Mouse (Mus musculus) heart, postnatal 0 days (tissue): ENCODE data around the gene Srsf2. TPM values are rescaled to one million over a fixed set of nuclear protein-coding genes. Genes with fewer than 3 reads are reported as not detected.

ENCODE experiments used
- ATAC-seq: fragments of 200-750 bp; cut with Nextera tagmentation; 2 replicates; pipeline ENCODE4 v1.8.0; 2017; ENCODE audit warnings: low read depth, moderate number of reproducible peaks, moderate library complexity; ENCODE audit not compliant: insufficient read depth
- DNase-seq: peaks from one replicate; pipeline ENCODE4 v3.0.0-alpha.2; 2016; ENCODE audit warnings: low spot score
- H3K27ac ChIP-seq: fragments of 300-500 bp; sonication (generic); 2 replicates; pipeline ENCODE4 v1.5.1; 2014; ENCODE audit warnings: low read depth, mild to moderate bottlenecking
- H3K27me3 ChIP-seq: fragments of 300-500 bp; sonication (generic); 2 replicates; pipeline ENCODE4 v1.6.1; 2014; ENCODE audit warnings: low read length, mixed read lengths; ENCODE audit not compliant: control insufficient read depth, insufficient read depth
- H3K36me3 ChIP-seq: fragments of 300-500 bp; sonication (generic); replicated peaks from 2 replicates; pipeline ENCODE4 v1.6.1; 2014; ENCODE audit warnings: low read length, mixed read lengths; ENCODE audit not compliant: control insufficient read depth, insufficient read depth
- H3K4me1 ChIP-seq: fragments of 300-500 bp; sonication (generic); 2 replicates; pipeline ENCODE4 v1.6.1; 2014; ENCODE audit warnings: antibody characterized with exemption; ENCODE audit not compliant: control insufficient read depth, insufficient read depth
- H3K4me2 ChIP-seq: fragments of 300-500 bp; sonication (generic); 2 replicates; pipeline ENCODE4 v1.6.1; 2014; ENCODE audit warnings: low read depth, mild to moderate bottlenecking, low read length, moderate library complexity
- H3K4me3 ChIP-seq: fragments of 300-500 bp; sonication (generic); 2 replicates; pipeline ENCODE4 v1.5.1; 2014; ENCODE audit warnings: low read depth, low read length
- H3K9ac ChIP-seq: fragments of 300-500 bp; sonication (generic); replicated peaks from 2 replicates; pipeline ENCODE4 v1.6.1; 2014; ENCODE audit warnings: low read depth, low read length, mixed read lengths
- H3K9me3 ChIP-seq: fragments of 300-500 bp; sonication (generic); replicated peaks from 2 replicates; pipeline ENCODE4 v1.6.1; 2016; ENCODE audit warnings: low read length; ENCODE audit not compliant: control insufficient read depth
- CTCF ChIP-seq: IDR thresholded peaks from 2 replicates; pipeline ENCODE4 v1.5.1; 2016; ENCODE audit warnings: antibody characterized with exemption, control low read depth, low read depth
- EP300 ChIP-seq: IDR thresholded peaks from 2 replicates; pipeline ENCODE4 v1.6.1; 2016; ENCODE audit warnings: antibody characterized with exemption, low read depth
- WGBS: fragments of 180-500 bp; shearing (Covaris S2); extraction: QIAGEN DNeasy Blood & Tissue Kit; methylation state at CpG from one replicate; pipeline ENCODE4 v1.1.7; 2014; 5-methylcytosine and 5-hydroxymethylcytosine counted together
- polyA plus RNA-seq: library from polyadenylated mRNA; unstranded; fragments of >200 nt; fragmentation: Nextera tagmentation; extraction: Ambion mirVana; gene quantifications from 2 replicates; pipeline ENCODE4 v1.2.1, GENCODE M21; 2015
- total RNA-seq: library from RNA; depleted of rRNA; stranded (reverse); fragments of >200 nt; gene quantifications from 2 replicates; pipeline ENCODE4 v1.2.3, GENCODE M21; 2014; ENCODE audit warnings: low replicate concordance; rRNA removed

The Srsf2 gene
- total and polyA plus RNA-seq, 2 experiments from 2014 or later = 157 to 359 TPM

DNA sequence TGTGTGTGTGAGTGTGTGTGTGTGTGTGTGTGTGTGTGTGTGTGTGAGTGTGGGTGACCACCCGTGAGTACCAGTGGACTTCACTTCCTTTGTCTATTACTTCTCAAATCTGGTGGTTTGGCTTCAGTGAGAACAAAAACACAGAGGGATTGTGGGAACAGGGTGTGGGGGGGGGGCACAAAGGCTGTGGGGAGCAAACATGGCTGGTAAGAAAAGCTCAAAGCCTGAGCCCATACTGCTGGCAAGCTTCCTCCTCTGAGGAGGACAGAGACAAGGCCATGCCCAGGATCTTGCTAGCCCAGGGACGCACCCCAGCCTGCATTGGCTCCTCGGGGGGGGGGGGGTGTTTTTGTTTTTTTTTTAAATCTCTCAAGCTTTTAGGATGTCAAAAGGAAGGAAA, 45.4 kb downstream of the Srsf2 start:
- ATAC-seq (no peak), DNase-seq (no peak)
- Histone ChIP-seq H3K9me3 (no peaks in the 10 kb centered on the region), H3K9ac (no peak overlapping the region), H3K36me3 (0 out of 2 replicates have a peak, but pooled peaks cover 4% of the 10 kb centered on the region), H3K27me3 (no peaks in the 10 kb centered on the region), H3K4me3 (no peak overlapping the region), H3K4me1 (peaks cover 8% of the 10 kb centered on the region; the same call in 1 of the 2 replicates), H3K27ac (peak overlapping the region; percentile 66), H3K4me2 (no peak overlapping the region)
- TF ChIP-seq EP300 (no peak), CTCF (no peak)
- 68% methylated on average over 3 of the region's 3 CpGs for WGBS

DNA sequence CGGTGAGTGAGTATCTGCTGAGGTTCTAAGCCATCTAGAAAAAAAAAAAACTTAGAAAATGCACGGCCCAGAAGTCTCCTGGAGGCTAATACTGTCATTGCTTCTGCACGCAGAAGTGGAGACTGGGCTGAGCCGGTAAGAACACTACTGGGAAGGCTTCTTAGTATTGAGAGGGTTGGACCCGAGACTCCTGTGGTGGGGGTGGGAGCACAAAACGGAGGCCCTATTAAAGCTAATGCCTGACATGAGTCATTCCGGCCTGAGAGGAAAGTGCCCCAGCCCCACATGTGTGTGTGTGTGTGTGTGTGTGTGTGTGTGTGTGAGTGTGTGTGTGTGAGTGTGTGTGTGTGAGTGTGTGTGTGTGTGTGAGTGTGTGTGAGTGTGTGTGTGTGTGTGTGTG, 45.8 kb downstream of the Srsf2 start:
- no peaks in the 10 kb centered on the region for H3K9me3 ChIP-seq
- ATAC-seq (peak; percentile 24; the same call in 1 of the 2 replicates), DNase-seq (peak; percentile 32)
- 0 out of 2 replicates have a peak, but pooled peaks cover 4% of the 10 kb centered on the region for H3K36me3 ChIP-seq
- H3K4me1 ChIP-seq = peaks cover 7% of the 10 kb centered on the region; the same call in 1 of the 2 replicates
- H3K4me2 ChIP-seq = no peak overlapping the region
- WGBS = 58% methylated on average over 7 of the region's 7 CpGs
- H3K9ac ChIP-seq = no peak overlapping the region
- H3K4me3 ChIP-seq = no peak overlapping the region
- H3K27me3 ChIP-seq = no peaks in the 10 kb centered on the region
- 0 out of 2 replicates have a peak overlapping the region, but pooled peaks have one; percentile 39 for H3K27ac ChIP-seq
- TF ChIP-seq CTCF (no peak), EP300 (no peak)

DNA sequence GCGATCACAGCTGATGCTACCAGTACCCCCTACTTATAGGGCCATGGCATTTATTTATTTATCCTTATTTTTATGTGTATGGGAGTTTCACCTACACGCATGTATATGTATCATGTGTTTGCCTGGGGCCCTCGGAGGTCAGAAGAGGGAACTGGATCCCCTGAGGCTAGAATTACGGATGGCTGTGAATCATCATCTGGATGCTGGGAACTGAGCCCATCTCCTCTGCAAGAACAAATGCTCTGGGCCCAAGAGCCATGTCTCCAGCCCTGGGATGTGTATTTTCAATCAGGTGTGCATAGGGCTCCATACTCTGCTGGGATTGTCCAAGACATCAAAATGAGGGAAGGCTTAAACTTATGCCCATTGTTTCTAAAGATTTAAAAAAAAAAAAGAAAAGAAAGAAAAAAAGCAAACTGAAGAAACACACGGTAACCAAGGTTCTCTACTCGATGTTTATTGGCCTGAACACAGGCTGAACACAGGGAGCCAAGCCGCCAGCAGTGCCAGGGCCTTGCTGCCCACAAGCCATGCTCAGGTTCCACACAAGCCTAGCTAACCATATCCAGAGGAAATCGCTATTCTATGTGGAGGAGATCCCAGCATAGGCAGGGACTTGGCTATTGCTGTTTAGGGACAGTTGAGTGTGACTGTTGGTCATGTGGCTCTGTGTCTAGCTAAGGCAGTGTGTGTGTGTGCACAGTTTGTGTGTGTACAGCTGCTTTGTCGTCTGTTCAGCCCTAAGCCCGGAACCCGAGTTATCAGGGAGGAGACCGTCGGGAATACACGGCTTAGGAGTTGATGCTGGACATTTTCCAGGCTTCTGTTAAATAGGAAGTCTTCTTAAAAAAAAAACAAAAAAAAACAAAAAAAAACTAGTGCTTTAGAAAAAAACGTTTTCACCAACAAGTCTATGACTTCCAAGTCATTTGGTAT, 46.5 kb downstream of the Srsf2 start:
- H3K9me3 ChIP-seq = no peaks in the 10 kb centered on the region
- 0 out of 2 replicates have a peak, but pooled peaks cover 3% of the 10 kb centered on the region for H3K4me1 ChIP-seq
- H3K36me3 ChIP-seq = 0 out of 2 replicates have a peak, but pooled peaks cover 4% of the 10 kb centered on the region
- no peak overlapping the region for H3K9ac ChIP-seq
- no peaks in the 10 kb centered on the region for H3K27me3 ChIP-seq
- WGBS = 61% methylated on average over 15 of the region's 15 CpGs
- no peak overlapping the region for H3K4me2 ChIP-seq
- ATAC-seq (peak; percentile 28; the same call in 1 of the 2 replicates), DNase-seq (peak; percentile 67)
- peak overlapping the region; percentile 65 for H3K27ac ChIP-seq
- H3K4me3 ChIP-seq = no peak overlapping the region
- TF ChIP-seq EP300 (no peak), CTCF (no peak)

GRCm38 (mm10) chr11:116802709-116803108, 50.2 kb downstream of the Srsf2 start:
- Histone ChIP-seq H3K36me3 (no peaks in the 10 kb centered on the region), H3K9ac (no peak overlapping the region), H3K9me3 (no peaks in the 10 kb centered on the region), H3K27ac (no peak overlapping the region), H3K27me3 (no peaks in the 10 kb centered on the region), H3K4me3 (no peak overlapping the region), H3K4me1 (no peaks in the 10 kb centered on the region; the same call in none of the 2 replicates), H3K4me2 (no peak overlapping the region)
- ATAC-seq = no peak
- 76% methylated on average over 5 of the region's 5 CpGs for WGBS
- no peak for DNase-seq
- no peak for TF ChIP-seq EP300

DNA sequence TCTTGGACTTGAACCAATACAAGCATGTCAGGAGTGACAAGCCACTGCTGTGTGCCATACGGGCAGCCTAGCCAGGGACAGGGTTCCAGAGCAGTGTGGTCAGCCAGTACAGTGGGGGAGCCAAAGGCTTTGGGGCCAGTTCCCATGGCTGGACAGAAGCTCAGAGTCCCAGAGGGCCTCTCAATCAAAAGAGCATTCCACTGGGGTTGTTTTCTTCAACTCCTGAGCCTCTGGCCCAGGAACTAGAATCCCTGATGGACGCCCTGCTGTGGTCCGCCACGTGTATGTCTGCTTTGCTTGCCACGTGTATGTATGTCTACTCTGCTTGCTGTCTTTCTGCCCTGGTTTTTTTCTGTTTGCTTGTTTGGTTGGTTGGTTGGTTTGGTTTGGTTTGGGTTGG, 51.8 kb downstream of the Srsf2 start:
- Histone ChIP-seq H3K9ac (no peak overlapping the region), H3K27me3 (no peaks in the 10 kb centered on the region), H3K4me2 (no peak overlapping the region), H3K27ac (no peak overlapping the region; the same call in 1 of the 2 replicates), H3K36me3 (no peaks in the 10 kb centered on the region), H3K4me3 (no peak overlapping the region), H3K4me1 (no peaks in the 10 kb centered on the region; the same call in none of the 2 replicates), H3K9me3 (no peaks in the 10 kb centered on the region)
- TF ChIP-seq EP300 (no peak), CTCF (no peak)
- DNase-seq (no peak), ATAC-seq (no peak)
- 54% methylated on average over 5 of the region's 5 CpGs for WGBS

Other genes with a start within 250 kb of the Srsf2 start
- 19.0 and 25.5 TPM in 2 replicates for gene Rhbdf2, start 226.1 kb downstream of the Srsf2 start, total RNA-seq
- 5.8 and 6.1 TPM in 2 replicates for gene Rhbdf2, start 226.1 kb downstream of the Srsf2 start, polyA plus RNA-seq
- gene Prcd, start 199.6 kb downstream of the Srsf2 start, total RNA-seq = not detected in 2 replicates
- 2.5 and 2.6 TPM in 2 replicates for gene Prcd, start 199.6 kb downstream of the Srsf2 start, polyA plus RNA-seq
- gene Cygb, start 198.8 kb downstream of the Srsf2 start, total RNA-seq = 11.4 and 38.8 TPM in 2 replicates
- gene Cygb, start 198.8 kb downstream of the Srsf2 start, polyA plus RNA-seq = 21.1 and 21.6 TPM in 2 replicates
- not detected in 2 replicates for gene St6galnac1, start 77.6 kb downstream of the Srsf2 start, total RNA-seq
- gene St6galnac1, start 77.6 kb downstream of the Srsf2 start, polyA plus RNA-seq = not detected in 2 replicates
- 6.3 and 17.9 TPM in 2 replicates for gene Mxra7, start 25.0 kb downstream of the Srsf2 start, total RNA-seq
- gene Mxra7, start 25.0 kb downstream of the Srsf2 start, polyA plus RNA-seq = 20.0 and 21.7 TPM in 2 replicates
- 39.2 and 63.2 TPM in 2 replicates for gene Mettl23, start 9.8 kb downstream of the Srsf2 start, total RNA-seq
- gene Mettl23, start 9.8 kb downstream of the Srsf2 start, polyA plus RNA-seq = 77.1 and 77.6 TPM in 2 replicates
- gene Jmjd6, start 9.6 kb downstream of the Srsf2 start, total RNA-seq = 24.8 and 29.6 TPM in 2 replicates
- gene Jmjd6, start 9.6 kb downstream of the Srsf2 start, polyA plus RNA-seq = 35.3 and 43.1 TPM in 2 replicates
- gene Mfsd11, start 654 bp downstream of the Srsf2 start, total RNA-seq = 23.2 and 46.3 TPM in 2 replicates
- gene Mfsd11, start 654 bp downstream of the Srsf2 start, polyA plus RNA-seq = 44.5 and 49.7 TPM in 2 replicates
- gene Mgat5b, start 65.8 kb upstream of the Srsf2 start, total RNA-seq = 0.04 and 0.58 TPM in 2 replicates
- gene Mgat5b, start 65.8 kb upstream of the Srsf2 start, polyA plus RNA-seq = 0.11 and 0.14 TPM in 2 replicates